Mouse (Mus musculus) CD8-positive naive resting alpha-beta T cell, adult 57 days (primary cell): ENCODE results near the gene Fam124a. TPM values are rescaled to one million over a fixed set of nuclear protein-coding genes. Genes with fewer than 3 reads are reported as not detected.

Experiments
- total RNA-seq: library from RNA; stranded (reverse); gene quantifications from one replicate; pipeline ENCODE4 v1.2.4, GENCODE M21; 2023

The Fam124a gene
- not detected for total RNA-seq

DNA sequence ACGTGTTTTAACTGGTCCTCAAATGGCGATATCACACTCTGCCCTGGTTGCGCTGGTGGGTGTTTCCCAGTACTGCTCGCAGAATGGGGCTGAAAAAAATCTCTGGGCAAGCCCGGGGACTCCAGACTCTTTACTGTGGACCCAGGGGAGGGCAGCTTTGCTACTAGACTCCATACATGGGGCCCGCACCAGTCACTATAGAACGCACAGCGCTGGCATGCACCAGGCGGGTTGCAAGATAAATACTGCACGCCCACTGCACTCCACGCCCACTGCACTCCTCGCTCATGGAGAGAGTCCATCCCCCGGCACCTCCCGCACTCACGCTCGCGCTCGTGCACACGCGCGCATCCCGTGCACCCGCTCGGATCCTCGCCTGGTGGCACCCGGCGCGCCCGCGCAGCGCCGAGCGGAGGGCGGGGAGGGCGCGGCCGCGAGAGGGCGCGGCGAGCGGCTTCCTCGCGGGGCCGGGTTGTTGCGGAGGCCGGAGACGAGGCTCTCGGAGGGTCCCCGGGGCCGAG, at the start of gene Fam124a:
Gene Fam124a (plus strand): TSS at position 429 of the 521 bp plus-strand sequence.

DNA sequence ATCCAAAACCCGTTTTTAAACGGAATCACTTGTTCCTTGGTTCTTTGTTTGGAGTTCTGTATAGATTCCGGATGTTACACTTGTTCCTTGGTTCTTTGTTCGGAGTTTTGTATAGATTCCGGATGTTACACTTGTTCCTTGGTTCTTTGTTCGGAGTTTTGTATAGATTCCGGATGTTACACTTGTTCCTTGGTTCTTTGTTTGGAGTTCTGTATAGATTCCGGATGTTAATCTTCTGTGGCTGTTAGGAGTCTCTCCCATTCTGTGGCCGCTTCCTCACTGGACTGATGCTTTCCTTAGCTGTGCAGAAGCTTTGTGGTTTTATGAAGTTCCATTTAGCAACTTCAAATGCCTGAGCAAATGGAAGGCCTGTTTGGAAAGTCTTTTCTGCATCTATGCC, 11.3 kb downstream of the Fam124a start, which contains the start of gene Gm4131:
Gene Gm4131 (minus strand): TSS at position 101 of the 400 bp plus-strand sequence.

Other genes starting within 250 kb of the Fam124a start
- gene Gucy1b2, start 99.4 kb upstream of the Fam124a start, total RNA-seq, result not detected
- not detected for gene Gm4131, start 11.2 kb downstream of the Fam124a start, total RNA-seq
- not detected for gene Serpine3, start 107.9 kb downstream of the Fam124a start, total RNA-seq
- 71.0 TPM for gene Ints6, start 205.4 kb downstream of the Fam124a start, total RNA-seq